Comparison of ENCODE assay signal across 8 mouse cellular contexts in genomic region chr12:3868676-3869458, GRCm38 (mm10).
DNase-seq lines count a peak whose midpoint lies in the region; ATAC-seq and TF ChIP-seq lines count a peak whose summit lies in the region.

No protein-coding gene starts in this region.

- H3K27ac ChIP-seq in liver, postnatal 0 days (ENCODE audit: low read depth) = 0 out of 2 replicates have a peak overlapping the region, but pooled peaks have one; percentile 3
- H3K27ac ChIP-seq in liver, embryonic 12.5 days = no peak overlapping the region
- H3K27ac ChIP-seq in forebrain, embryonic 13.5 days = no peak overlapping the region

- ATAC-seq in liver, postnatal 0 days = no peak
- no peak for ATAC-seq in liver, embryonic 12.5 days
- ATAC-seq in forebrain, embryonic 13.5 days = no peak

- no peak for TF ChIP-seq EP300 in liver, postnatal 0 days (IDR thresholded peaks at IDR 0.05; ENCODE audit: low read depth)

- 57% methylated on average over 7 of the region's 7 CpGs for WGBS in liver, postnatal 0 days (ENCODE audit: insufficient replicate concordance)
- 65% methylated on average over 7 of the region's 7 CpGs for WGBS in liver, embryonic 12.5 days (ENCODE audit: insufficient replicate concordance)
- WGBS in forebrain, embryonic 13.5 days = 78% methylated on average over 7 of the region's 7 CpGs

- H3K9me3 ChIP-seq in liver, postnatal 0 days (ENCODE audit: low read length) = no peaks in the 10 kb centered on the region
- no peaks in the 10 kb centered on the region for H3K9me3 ChIP-seq in liver, embryonic 12.5 days (replicated peaks)
- H3K9me3 ChIP-seq in forebrain, embryonic 13.5 days (replicated peaks) = no peaks in the 10 kb centered on the region

- no peak overlapping the region for H3K4me2 ChIP-seq in liver, postnatal 0 days (ENCODE audit: low read depth, low read length)
- no peak overlapping the region for H3K4me2 ChIP-seq in liver, embryonic 12.5 days
- no peak overlapping the region for H3K4me2 ChIP-seq in forebrain, embryonic 13.5 days

- no peak for DNase-seq in liver, postnatal 0 days
- DNase-seq in brain, embryonic 14.5 days (ENCODE audit: low read depth) = peak; percentile 29
- peak; percentile 73 for DNase-seq in gastrocnemius, postnatal 10 days
- DNase-seq in kidney, adult 9 months = peak; percentile 76
- no peak for DNase-seq in c-Kit-positive CD71-positive TER-119-positive erythroid progenitor cells, embryonic 14.5 days (ENCODE audit: low spot score)
- DNase-seq in yolk sac, embryonic 10.5 days (ENCODE audit: low spot score) = no peak

- no peaks in the 10 kb centered on the region for H3K27me3 ChIP-seq in liver, postnatal 0 days (ENCODE audit: insufficient read depth, low read length)
- no peaks in the 10 kb centered on the region for H3K27me3 ChIP-seq in liver, embryonic 12.5 days (replicated peaks)
- no peaks in the 10 kb centered on the region for H3K27me3 ChIP-seq in forebrain, embryonic 13.5 days

- H3K36me3 ChIP-seq in liver, postnatal 0 days (replicated peaks; ENCODE audit: insufficient read depth, low read length) = peaks cover 6% of the 10 kb centered on the region; the same call in 1 of the 2 replicates
- peaks cover 15% of the 10 kb centered on the region for H3K36me3 ChIP-seq in liver, embryonic 12.5 days
- H3K36me3 ChIP-seq in forebrain, embryonic 13.5 days (ENCODE audit: poor library complexity, severe bottlenecking) = peaks cover 48% of the 10 kb centered on the region

- peak overlapping the region; percentile 11; the same call in 1 of the 2 replicates for H3K9ac ChIP-seq in liver, postnatal 0 days (replicated peaks)
- H3K9ac ChIP-seq in liver, embryonic 12.5 days = no peak overlapping the region
- H3K9ac ChIP-seq in forebrain, embryonic 13.5 days = no peak overlapping the region

- H3K4me1 ChIP-seq in liver, postnatal 0 days (ENCODE audit: insufficient read depth) = peaks cover 36% of the 10 kb centered on the region
- peaks cover 59% of the 10 kb centered on the region for H3K4me1 ChIP-seq in liver, embryonic 12.5 days
- peaks cover 26% of the 10 kb centered on the region for H3K4me1 ChIP-seq in forebrain, embryonic 13.5 days

- TF ChIP-seq CTCF in liver, postnatal 0 days (IDR thresholded peaks at IDR 0.05; ENCODE audit: low read depth) = no peak
- no peak for TF ChIP-seq CTCF in brain, embryonic 14.5 days (IDR thresholded peaks at IDR 0.05; ENCODE audit: borderline replicate concordance, extremely low read depth, insufficient read depth, insufficient read length)

- no peak overlapping the region for H3K4me3 ChIP-seq in liver, postnatal 0 days (ENCODE audit: low read depth, low read length)
- H3K4me3 ChIP-seq in liver, embryonic 12.5 days = no peak overlapping the region
- H3K4me3 ChIP-seq in forebrain, embryonic 13.5 days = no peak overlapping the region

- no peak for TF ChIP-seq POLR2A in brain, embryonic 14.5 days (IDR thresholded peaks at IDR 0.05; ENCODE audit: borderline replicate concordance, extremely low read depth, insufficient read depth, insufficient read length, poor library complexity, severe bottlenecking)

Comparison
In these comparisons a context has a peak if more than half of its experiments do, and no peak if none do; other contexts are left out.
1. DNase-seq: peak in brain, embryonic 14.5 days (single experiment), gastrocnemius, postnatal 10 days (single experiment) and kidney, adult 9 months (single experiment); none in liver, postnatal 0 days (single experiment), c-Kit-positive CD71-positive TER-119-positive erythroid progenitor cells, embryonic 14.5 days (single experiment) and yolk sac, embryonic 10.5 days (single experiment).